Mouse (Mus musculus): ENCODE data around the gene Trak1.

GRCm38 (mm10) chr9:121403699-121404098, 106.4 kb downstream of the Trak1 start:
- TF ChIP-seq POLR2A (IDR thresholded peaks at IDR 0.05; ENCODE audit: borderline replicate concordance, insufficient read depth, low read length) (no peak), CTCF (IDR thresholded peaks at IDR 0.05; ENCODE audit: borderline replicate concordance, insufficient read depth, low read depth, low read length) (no peak)

Data from cerebellum, adult 2 months (tissue).